In genomic region chr5:124578633-124579317, GRCm38 (mm10) we compare ENCODE assay signal across 8 mouse cellular contexts. TPM values are rescaled to one million over a fixed set of nuclear protein-coding genes. Genes with fewer than 3 reads are reported as not detected.
DNase-seq lines count a peak whose midpoint lies in the region; ATAC-seq lines count a peak whose summit lies in the region.

Gene Eif2b1, minus strand, starts transcription at chr5:124579131.
Gene Gtf2h3, plus strand, starts transcription at chr5:124579140.

- H3K27ac ChIP-seq in intestine, embryonic 14.5 days (ENCODE audit: low read depth), result no peak within 1 kb of the TSS

- under 1% methylated on average over 51 of the region's 51 CpGs for WGBS in intestine, embryonic 14.5 days

- intact Hi-C loops in left cerebral cortex, postnatal 14 days (cut with DNase I), result no loop called here

- DNase-seq in adrenal gland, adult 18-20 months (ENCODE audit: low spot score in 2 of 2), result peak; percentile 96 to 97
- peak; percentile 98 for DNase-seq in embryo, embryonic 11 days
- peak; percentile 92 for DNase-seq in gastrocnemius, postnatal 25 days
- DNase-seq in intestine, embryonic 14.5 days (ENCODE audit: low spot score), result peak; percentile 96
- peak; percentile 92 to 96 for DNase-seq in left cerebral cortex, postnatal 14 days (ENCODE audit: low spot score in 2 of 2)
- DNase-seq in mesoderm, embryonic 11.5 days (ENCODE audit: low read depth, low spot score), result peak; percentile 96
- peak; percentile 90 to 91 for DNase-seq in right cerebral cortex, postnatal 36 days (ENCODE audit: low spot score in 2 of 2)
- peak; percentile 89 for DNase-seq in yolk sac, embryonic 10.5 days (ENCODE audit: low spot score)

- H3K4me3 ChIP-seq in intestine, embryonic 14.5 days (ENCODE audit: low read depth, low read length), result peak within 1 kb of the TSS; percentile 83

- peak within 1 kb of the TSS; percentile 93 for H3K4me2 ChIP-seq in intestine, embryonic 14.5 days (ENCODE audit: low read length)

- no peaks in the 10 kb centered on the region for H3K9me3 ChIP-seq in intestine, embryonic 14.5 days (ENCODE audit: control insufficient read depth, low read length)

- H3K9ac ChIP-seq in intestine, embryonic 14.5 days (ENCODE audit: low read length), result peak within 1 kb of the TSS; percentile 76

- no peaks in the 10 kb centered on the region for H3K27me3 ChIP-seq in intestine, embryonic 14.5 days (replicated peaks; ENCODE audit: control insufficient read depth, insufficient read depth, low read length)

- peaks cover 48% of the 10 kb centered on the region for H3K36me3 ChIP-seq in intestine, embryonic 14.5 days (ENCODE audit: control insufficient read depth, insufficient read depth, low read length)

- ATAC-seq in intestine, embryonic 14.5 days (replicated peaks; ENCODE audit: low FRiP score, low TSS enrichment, low read depth), result peak; percentile 89

- H3K4me1 ChIP-seq in intestine, embryonic 14.5 days (replicated peaks; ENCODE audit: control insufficient read depth, insufficient read depth, low read length), result peaks cover 14% of the 10 kb centered on the region

RNA-seq across cellular contexts. Expression of gene Eif2b1, which starts in this region (rescaled TPM):
- 10 to 100 TPM; 40.0 to 45.5 TPM for total RNA-seq in adrenal gland, adult 18-20 months (2021)
- 10 to 100 TPM; 35.2 to 39.1 TPM for total RNA-seq in gastrocnemius, postnatal 25 days (2021)
- 99.2 and 99.6 TPM in 2 replicates for polyA plus RNA-seq in intestine, embryonic 14.5 days (2014; fragmentation: Nextera tagmentation; extraction: Ambion mirVana)
- total RNA-seq in left cerebral cortex, postnatal 14 days (2021), result 10 to 100 TPM; 41.7 to 42.0 TPM

RNA-seq across cellular contexts. Expression of gene Gtf2h3, which starts in this region (rescaled TPM):
- 10 to 100 TPM; 32.2 to 36.2 TPM for total RNA-seq in adrenal gland, adult 18-20 months (2021)
- 10 to 100 TPM; 14.6 to 16.2 TPM for total RNA-seq in gastrocnemius, postnatal 25 days (2021)
- 75.5 and 84.2 TPM in 2 replicates for polyA plus RNA-seq in intestine, embryonic 14.5 days (2014; fragmentation: Nextera tagmentation; extraction: Ambion mirVana)
- 10 to 100 TPM; 26.2 to 30.8 TPM for total RNA-seq in left cerebral cortex, postnatal 14 days (2021)
